Mouse (Mus musculus) heart, embryonic 13.5 days (tissue): ENCODE data around the gene Stk26. TPM values are rescaled to one million over a fixed set of nuclear protein-coding genes. Genes with fewer than 3 reads are reported as not detected.

Source experiments
- ATAC-seq: fragments of 200-750 bp; cut with Nextera tagmentation; 2 replicates; pipeline ENCODE4 v1.8.0; 2017; ENCODE audit warnings: moderate TSS enrichment; ENCODE audit not compliant: insufficient number of reproducible peaks, low FRiP score, low TSS enrichment; ENCODE audit errors: extremely low read depth
- H3K27ac ChIP-seq: fragments of 300-500 bp; sonication (generic); replicated peaks from 2 replicates; pipeline ENCODE4 v1.5.1; 2015; ENCODE audit warnings: moderate library complexity, mild to moderate bottlenecking, inconsistent platforms
- H3K27me3 ChIP-seq: fragments of 300-500 bp; sonication (generic); replicated peaks from 2 replicates; pipeline ENCODE4 v1.6.1; 2015; ENCODE audit warnings: mild to moderate bottlenecking, inconsistent platforms
- H3K36me3 ChIP-seq: fragments of 300-500 bp; sonication (generic); 2 replicates; pipeline ENCODE4 v1.6.1; 2015; ENCODE audit warnings: mild to moderate bottlenecking, inconsistent platforms
- H3K4me1 ChIP-seq: fragments of 300-500 bp; sonication (generic); 2 replicates; pipeline ENCODE4 v1.6.1; 2015; ENCODE audit warnings: inconsistent platforms
- H3K4me2 ChIP-seq: fragments of 300-500 bp; sonication (generic); 2 replicates; pipeline ENCODE4 v1.6.1; 2015; ENCODE audit warnings: inconsistent platforms, mild to moderate bottlenecking, moderate library complexity
- H3K4me3 ChIP-seq: fragments of 300-500 bp; sonication (generic); 2 replicates; pipeline ENCODE4 v1.5.1; 2015; ENCODE audit warnings: moderate library complexity, mild to moderate bottlenecking, inconsistent platforms
- H3K9ac ChIP-seq: fragments of 300-500 bp; sonication (generic); 2 replicates; pipeline ENCODE4 v1.6.1; 2015; ENCODE audit warnings: inconsistent platforms, mild to moderate bottlenecking, moderate library complexity
- H3K9me3 ChIP-seq: fragments of 300-500 bp; sonication (generic); 2 replicates; pipeline ENCODE4 v1.6.1; 2016; ENCODE audit warnings: inconsistent platforms
- WGBS: fragments of 180-500 bp; shearing (Covaris S2); methylation state at CpG from one replicate; pipeline ENCODE4 v1.1.7; 2015; ENCODE audit warnings: mixed read lengths; 5-methylcytosine and 5-hydroxymethylcytosine counted together
- polyA plus RNA-seq: library from polyadenylated mRNA; unstranded; fragments of >200 nt; fragmentation: Nextera tagmentation; extraction: Ambion mirVana; gene quantifications from 2 replicates; pipeline ENCODE4 v1.2.1, GENCODE M21; 2015

The Stk26 gene
- polyA plus RNA-seq, 1 experiment from 2014 or later: 6.9 TPM

DNA sequence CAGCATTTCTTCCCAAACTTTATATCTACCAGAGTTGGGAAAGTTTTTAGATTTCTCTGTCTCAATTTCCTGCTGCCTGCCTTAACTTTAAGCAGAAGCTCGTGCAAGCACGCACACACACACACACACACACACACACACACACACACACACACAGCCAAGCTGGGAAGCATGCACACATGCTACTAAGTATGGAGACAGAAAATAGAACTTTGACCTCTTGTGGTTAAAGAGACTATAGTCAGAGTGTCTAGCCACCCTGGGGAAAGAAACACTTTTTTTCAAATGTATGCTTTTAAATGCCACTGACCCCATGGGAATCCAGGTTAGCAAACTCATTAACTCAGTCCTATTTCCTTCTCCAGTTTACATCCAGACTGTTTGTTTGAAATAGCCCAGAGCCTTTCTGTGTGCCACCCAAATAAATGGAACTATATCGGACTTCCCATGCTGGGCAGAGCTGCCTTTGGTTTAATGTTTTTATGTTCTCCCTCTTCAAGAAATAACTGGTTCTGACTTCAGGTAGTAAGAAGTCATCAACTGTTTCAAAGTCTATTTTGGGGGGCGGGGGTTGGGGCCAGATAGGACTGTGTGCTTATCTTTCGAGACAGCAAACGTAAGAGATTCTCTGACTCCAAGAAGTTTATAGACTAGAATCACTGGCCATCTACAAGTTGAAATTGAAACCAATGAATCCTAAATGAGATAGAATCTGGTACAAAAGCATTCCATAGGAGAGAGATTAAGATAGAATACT is 9.8 kb downstream of the Stk26 start:
- ATAC-seq: no peak

DNA sequence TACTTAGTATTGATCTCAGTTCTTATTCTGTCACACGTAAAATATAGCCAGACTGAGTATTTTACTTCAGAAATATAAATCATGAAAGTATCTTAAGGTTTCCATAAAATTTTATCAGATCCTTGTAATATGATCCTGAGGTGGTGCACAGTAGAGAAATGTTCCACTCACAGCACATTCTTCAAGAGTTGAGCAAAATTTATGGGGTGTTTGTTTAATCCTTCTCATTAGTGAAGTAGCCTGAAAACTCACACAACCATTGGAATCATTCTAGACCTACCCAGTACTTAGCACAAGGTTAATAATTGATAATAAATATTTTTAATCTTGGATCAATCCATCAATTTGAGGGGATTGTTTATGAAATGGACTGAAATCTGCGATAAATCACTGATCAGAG is 22.9 kb downstream of the Stk26 start:
- Histone ChIP-seq H3K4me2 (no peak overlapping the region), H3K36me3 (no peaks in the 10 kb centered on the region), H3K4me1 (no peaks in the 10 kb centered on the region), H3K4me3 (no peak overlapping the region), H3K9ac (no peak overlapping the region), H3K27ac (no peak overlapping the region), H3K9me3 (no peaks in the 10 kb centered on the region), H3K27me3 (peaks cover 3% of the 10 kb centered on the region; the same call in 1 of the 2 replicates)
- 53% methylated on average over 2 of the region's 2 CpGs for WGBS
- ATAC-seq: no peak

More for the DNA sequence above, 9.8 kb downstream of the Stk26 start:
- Histone ChIP-seq H3K9ac (no peak overlapping the region), H3K27me3 (no peaks in the 10 kb centered on the region; the same call in 1 of the 2 replicates), H3K4me3 (no peak overlapping the region), H3K9me3 (no peaks in the 10 kb centered on the region), H3K36me3 (no peaks in the 10 kb centered on the region), H3K4me2 (no peak overlapping the region), H3K27ac (no peak overlapping the region), H3K4me1 (no peaks in the 10 kb centered on the region)
- WGBS: 63% methylated on average over 6 of the region's 6 CpGs

DNA sequence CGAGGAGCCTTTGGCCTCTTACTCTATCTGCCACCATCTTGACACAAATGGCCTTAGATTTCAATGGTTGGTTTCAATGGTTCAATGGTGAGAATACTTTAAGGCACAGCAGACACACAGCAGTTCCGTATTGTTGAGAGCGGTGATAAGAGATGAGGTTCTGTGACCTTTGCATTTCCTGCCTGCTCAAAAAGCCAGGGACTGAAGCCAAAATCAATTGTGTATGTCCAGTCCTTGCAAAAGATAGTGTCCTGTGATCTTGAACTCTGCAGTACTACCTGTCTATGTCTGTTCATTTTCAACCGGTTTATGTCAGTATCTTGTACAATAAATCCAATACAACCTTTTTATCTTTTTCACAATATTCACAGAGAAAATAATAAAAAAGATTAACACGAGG is 23.9 kb downstream of the Stk26 start:
- Histone ChIP-seq H3K4me3 (no peak overlapping the region), H3K27me3 (peaks cover 3% of the 10 kb centered on the region; the same call in 1 of the 2 replicates), H3K9me3 (no peaks in the 10 kb centered on the region), H3K27ac (no peak overlapping the region), H3K4me2 (no peak overlapping the region), H3K36me3 (no peaks in the 10 kb centered on the region), H3K9ac (no peak overlapping the region), H3K4me1 (no peaks in the 10 kb centered on the region)
- WGBS: 49% methylated on average over 5 of the region's 5 CpGs
- no peak for ATAC-seq

DNA sequence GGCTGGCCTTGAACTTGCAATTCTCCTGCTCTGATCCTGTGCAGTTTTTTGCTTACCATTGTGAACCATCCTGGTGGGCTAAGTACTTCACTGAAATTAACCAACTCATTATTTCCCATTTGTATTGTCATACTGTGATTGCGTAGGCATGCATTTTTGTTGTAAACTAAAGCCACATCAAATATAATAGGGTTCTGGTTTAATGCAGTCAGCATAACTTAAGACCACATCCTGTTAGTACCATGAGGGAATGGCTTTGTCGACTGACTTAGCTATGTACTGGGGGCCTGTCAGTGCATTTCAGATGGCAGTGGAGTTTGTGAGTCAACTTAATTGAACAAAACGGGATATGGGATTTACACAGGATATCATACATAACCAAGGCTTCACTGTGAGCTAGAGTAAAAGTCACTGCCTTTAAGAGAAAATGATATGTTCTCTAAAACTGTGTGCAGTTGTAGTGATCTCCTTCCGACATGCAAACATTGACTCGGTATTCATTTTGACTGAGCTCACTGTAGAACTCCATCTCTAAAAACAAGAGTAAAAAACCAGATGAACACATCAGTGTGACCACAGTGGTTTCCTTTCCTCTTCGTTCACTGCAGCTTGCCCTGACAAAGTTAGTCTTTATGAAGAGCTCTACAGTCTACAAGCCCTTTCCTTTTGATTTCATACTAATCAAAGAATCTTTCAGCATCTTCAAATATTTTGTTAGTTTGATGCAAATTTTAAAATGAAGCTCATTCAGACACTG is 33.6 kb downstream of the Stk26 start:
- H3K9me3 ChIP-seq: no peaks in the 10 kb centered on the region
- ATAC-seq: no peak
- H3K27ac ChIP-seq: no peak overlapping the region
- no peak overlapping the region for H3K9ac ChIP-seq
- no peak overlapping the region for H3K4me2 ChIP-seq
- no peaks in the 10 kb centered on the region for H3K27me3 ChIP-seq
- no peaks in the 10 kb centered on the region for H3K36me3 ChIP-seq
- no peaks in the 10 kb centered on the region for H3K4me1 ChIP-seq
- H3K4me3 ChIP-seq: no peak overlapping the region
- WGBS: 83% methylated on average over 6 of the region's 6 CpGs

DNA sequence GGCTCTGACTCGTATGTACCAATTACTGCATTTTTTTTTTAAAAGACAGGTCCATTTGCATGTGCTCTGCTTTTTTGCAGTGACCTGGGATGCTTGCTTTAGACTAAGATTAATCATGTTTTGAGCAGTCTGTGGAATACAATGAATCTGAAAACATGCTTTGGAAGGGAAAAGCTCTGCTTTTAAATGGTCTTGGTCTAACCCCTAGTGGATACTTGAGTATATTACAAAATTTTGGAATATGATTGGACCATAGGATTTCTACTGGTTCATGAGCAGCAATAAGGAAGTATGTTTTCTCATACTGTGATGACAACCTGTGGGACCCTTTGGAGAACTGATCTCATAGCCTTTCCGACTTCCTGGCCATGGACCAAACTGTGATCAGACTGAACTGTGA is 47.2 kb downstream of the Stk26 start:
- H3K9me3 ChIP-seq: no peaks in the 10 kb centered on the region
- H3K27ac ChIP-seq: no peak overlapping the region
- H3K4me1 ChIP-seq: no peaks in the 10 kb centered on the region
- no peak overlapping the region for H3K4me3 ChIP-seq
- H3K27me3 ChIP-seq: no peaks in the 10 kb centered on the region
- no peak overlapping the region for H3K4me2 ChIP-seq
- 72% methylated on average over 2 of the region's 2 CpGs for WGBS
- H3K9ac ChIP-seq: no peak overlapping the region
- H3K36me3 ChIP-seq: no peaks in the 10 kb centered on the region
- no peak for ATAC-seq

DNA sequence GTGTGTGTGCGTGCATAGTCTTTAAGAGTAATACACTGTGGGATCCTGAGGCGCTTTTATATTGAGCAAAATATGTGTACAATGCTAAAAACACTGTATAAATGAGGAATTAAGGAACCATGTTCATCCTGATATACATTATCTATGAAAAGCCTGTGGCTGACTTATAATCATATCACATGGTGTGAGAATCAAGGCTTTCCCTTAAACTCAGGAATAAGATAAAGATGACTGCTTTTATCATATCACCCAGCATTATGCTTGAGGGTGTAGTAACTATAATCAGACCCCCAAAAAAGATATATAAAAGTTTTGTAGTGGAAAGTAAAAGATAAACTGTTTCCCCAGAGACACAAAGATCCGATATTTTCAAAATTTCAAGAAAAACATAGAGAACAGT is 62.6 kb downstream of the Stk26 start:
- Histone ChIP-seq H3K4me2 (no peak overlapping the region), H3K4me1 (no peaks in the 10 kb centered on the region), H3K27ac (no peak overlapping the region), H3K4me3 (no peak overlapping the region), H3K27me3 (peaks cover 10% of the 10 kb centered on the region; the same call in 1 of the 2 replicates), H3K9ac (no peak overlapping the region), H3K9me3 (peaks cover 2% of the 10 kb centered on the region; the same call in 1 of the 2 replicates), H3K36me3 (no peaks in the 10 kb centered on the region)
- no peak for ATAC-seq
- WGBS: 72% methylated on average over 3 of the region's 3 CpGs

DNA sequence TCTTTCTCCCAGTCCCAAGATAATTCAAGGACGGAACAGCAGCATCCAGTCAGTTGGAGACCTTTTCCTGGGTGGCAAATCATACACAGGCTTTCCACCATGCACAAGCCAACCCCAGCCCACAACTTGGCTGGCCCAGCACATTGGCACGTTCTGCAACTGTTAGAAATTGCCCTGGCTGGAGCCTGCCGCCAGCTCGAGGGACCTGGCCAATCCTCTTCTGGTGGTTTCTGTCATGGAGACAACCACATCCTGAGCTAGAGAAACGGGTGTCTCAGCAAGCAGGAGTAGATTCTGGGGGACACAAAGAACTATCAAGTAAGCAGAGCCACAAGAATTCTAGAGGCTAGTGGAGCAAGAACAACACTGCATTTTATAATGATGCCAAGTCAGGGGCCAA is 69.1 kb downstream of the Stk26 start:
- Histone ChIP-seq H3K27me3 (0 out of 2 replicates have a peak, but pooled peaks cover 6% of the 10 kb centered on the region), H3K27ac (no peak overlapping the region), H3K36me3 (no peaks in the 10 kb centered on the region), H3K9me3 (peaks cover 2% of the 10 kb centered on the region; the same call in 1 of the 2 replicates), H3K4me3 (no peak overlapping the region), H3K4me1 (no peaks in the 10 kb centered on the region), H3K4me2 (no peak overlapping the region), H3K9ac (no peak overlapping the region)
- 66% methylated on average over 5 of the region's 5 CpGs for WGBS
- no peak for ATAC-seq

DNA sequence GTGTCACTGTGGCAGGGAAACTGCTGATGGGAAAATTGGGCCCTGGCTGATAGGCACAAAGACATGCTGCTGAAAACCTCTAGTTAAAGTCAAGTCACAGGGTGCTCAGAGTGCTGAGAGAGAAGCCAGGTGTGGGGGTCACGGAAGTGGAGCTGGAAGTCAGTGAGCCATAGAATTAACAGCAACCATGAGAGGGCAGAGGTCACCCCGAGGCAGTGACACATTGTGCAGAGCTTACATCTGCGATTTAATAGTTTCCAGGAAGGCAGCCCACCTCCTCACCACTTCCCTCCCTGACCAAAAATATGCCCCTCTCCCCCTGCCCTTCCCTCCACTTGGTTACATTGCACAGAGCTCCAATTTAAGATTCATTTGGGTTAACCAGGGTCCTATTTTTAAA is 76.5 kb downstream of the Stk26 start:
- Histone ChIP-seq H3K27me3 (no peaks in the 10 kb centered on the region), H3K36me3 (no peaks in the 10 kb centered on the region), H3K4me2 (no peak overlapping the region), H3K9me3 (no peaks in the 10 kb centered on the region), H3K4me1 (peaks cover 3% of the 10 kb centered on the region; the same call in 1 of the 2 replicates), H3K27ac (no peak overlapping the region), H3K4me3 (no peak overlapping the region), H3K9ac (no peak overlapping the region)
- no peak for ATAC-seq
- WGBS: 28% methylated on average over 3 of the region's 3 CpGs

DNA sequence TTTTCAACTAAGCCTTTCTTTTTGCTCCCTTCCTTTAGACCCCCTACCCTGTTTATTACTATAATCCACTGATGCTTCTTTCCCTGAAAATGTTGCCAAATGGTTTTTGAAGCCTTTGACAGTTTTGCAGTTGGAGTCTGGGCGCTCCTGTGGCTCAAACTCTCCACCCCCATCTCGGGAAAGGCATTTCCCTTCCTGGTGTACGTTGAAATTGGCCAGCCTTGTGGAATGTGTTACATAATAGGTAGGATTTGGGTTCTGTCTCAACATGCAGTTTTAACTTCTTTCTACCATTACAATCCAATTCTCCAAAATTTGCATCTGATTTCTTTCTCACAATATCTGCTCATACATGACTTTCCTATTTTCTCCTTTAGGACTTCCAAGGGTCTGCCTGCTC is 77.9 kb downstream of the Stk26 start:
- peaks cover 3% of the 10 kb centered on the region; the same call in 1 of the 2 replicates for H3K4me1 ChIP-seq
- 15% methylated on average over 3 of the region's 3 CpGs for WGBS
- ATAC-seq: no peak
- no peak overlapping the region for H3K27ac ChIP-seq
- H3K4me2 ChIP-seq: no peak overlapping the region
- no peak overlapping the region for H3K9ac ChIP-seq
- H3K27me3 ChIP-seq: no peaks in the 10 kb centered on the region
- no peak overlapping the region for H3K4me3 ChIP-seq
- H3K9me3 ChIP-seq: no peaks in the 10 kb centered on the region
- no peaks in the 10 kb centered on the region for H3K36me3 ChIP-seq

DNA sequence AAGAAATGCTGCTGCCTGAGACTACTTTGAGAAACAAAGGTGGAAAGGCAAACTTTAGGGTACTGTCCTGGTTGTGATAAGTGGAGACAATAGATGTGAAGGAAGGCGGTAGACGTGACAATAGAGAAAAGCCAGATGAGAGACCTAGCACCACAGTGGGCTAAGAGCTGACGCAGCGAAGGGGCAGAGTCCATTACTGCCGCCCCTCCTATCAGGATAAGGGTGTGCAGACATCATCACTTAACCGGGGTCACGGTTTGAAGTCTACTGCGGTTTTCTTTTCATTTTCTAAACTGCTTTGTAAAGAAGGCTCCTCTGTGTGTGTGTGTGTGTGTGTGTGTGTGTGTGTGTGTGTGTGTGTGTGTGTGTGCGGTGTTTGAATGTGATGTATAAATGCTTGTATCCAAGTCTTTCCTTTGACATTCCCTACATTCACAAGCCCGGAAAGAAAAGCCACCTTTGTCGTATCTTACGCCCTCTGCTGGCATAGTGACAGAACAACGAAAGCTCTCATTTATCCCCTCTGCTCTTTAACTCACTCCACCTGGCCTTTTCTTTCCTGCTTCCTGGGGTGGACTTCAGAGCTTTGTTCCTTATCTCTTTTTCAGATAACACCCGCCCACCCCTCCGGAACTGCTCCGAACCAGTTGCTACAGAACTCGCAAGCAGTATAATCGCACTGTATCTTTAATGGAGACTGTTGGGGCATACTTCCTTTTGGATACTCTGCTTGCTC is 84.0 kb downstream of the Stk26 start:
- peak overlapping the region; percentile 41 for H3K4me2 ChIP-seq
- H3K4me3 ChIP-seq: peak overlapping the region; percentile 16

DNA sequence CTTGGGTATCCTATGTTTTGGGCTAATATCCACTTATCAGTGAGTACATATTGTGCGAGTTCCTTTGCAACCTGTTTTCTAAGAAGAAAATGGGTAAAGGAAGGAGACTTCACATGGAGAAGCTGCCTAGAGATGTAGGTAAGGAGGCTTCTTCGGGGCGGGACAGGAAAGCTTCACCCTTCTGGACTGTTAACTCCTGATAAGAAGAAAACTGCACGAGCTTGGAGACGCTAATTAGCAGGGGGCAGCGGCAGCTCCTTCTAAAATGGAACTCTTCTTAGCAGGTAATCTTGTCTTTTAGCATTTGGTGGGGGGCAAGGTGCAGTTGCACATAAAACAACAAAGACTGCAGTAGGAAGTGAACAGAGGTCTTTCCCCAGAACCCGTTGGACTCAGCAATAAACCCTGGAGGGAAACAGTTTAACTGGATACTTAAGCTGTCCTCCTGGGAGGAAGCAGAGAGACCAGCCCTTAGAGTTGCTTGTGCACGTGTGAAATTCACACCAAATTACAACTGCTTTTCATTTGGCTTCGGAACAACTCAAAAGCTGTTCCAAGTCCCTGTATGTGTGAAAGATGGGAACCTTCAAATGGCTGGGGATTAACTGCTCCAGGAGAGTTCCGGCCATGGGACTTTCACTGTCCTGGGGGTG is 86.2 kb downstream of the Stk26 start:
- Histone ChIP-seq H3K27me3 (no peaks in the 10 kb centered on the region), H3K9ac (no peak overlapping the region), H3K4me1 (no peaks in the 10 kb centered on the region), H3K9me3 (no peaks in the 10 kb centered on the region), H3K4me3 (no peak overlapping the region), H3K4me2 (no peak overlapping the region), H3K27ac (no peak overlapping the region), H3K36me3 (no peaks in the 10 kb centered on the region)
- no peak for ATAC-seq
- whole genome bisulfite sequencing: 46% methylated on average over 10 of the region's 10 CpGs

More for the DNA sequence above, 84.0 kb downstream of the Stk26 start:
- no peak overlapping the region for H3K27ac ChIP-seq
- WGBS: 23% methylated on average over 18 of the region's 18 CpGs
- no peak overlapping the region for H3K9ac ChIP-seq
- no peaks in the 10 kb centered on the region for H3K4me1 ChIP-seq
- ATAC-seq: no peak
- H3K9me3 ChIP-seq: no peaks in the 10 kb centered on the region
- H3K36me3 ChIP-seq: no peaks in the 10 kb centered on the region
- no peaks in the 10 kb centered on the region for H3K27me3 ChIP-seq
